Mouse (Mus musculus): ENCODE measurements at regions not wholly inside any gene's neighbourhood (a gene's known extent, or its start where the extent isn't known, plus 50 kb on each side); places are given as distances from the start of the nearest gene placed in this dataset.

DNA sequence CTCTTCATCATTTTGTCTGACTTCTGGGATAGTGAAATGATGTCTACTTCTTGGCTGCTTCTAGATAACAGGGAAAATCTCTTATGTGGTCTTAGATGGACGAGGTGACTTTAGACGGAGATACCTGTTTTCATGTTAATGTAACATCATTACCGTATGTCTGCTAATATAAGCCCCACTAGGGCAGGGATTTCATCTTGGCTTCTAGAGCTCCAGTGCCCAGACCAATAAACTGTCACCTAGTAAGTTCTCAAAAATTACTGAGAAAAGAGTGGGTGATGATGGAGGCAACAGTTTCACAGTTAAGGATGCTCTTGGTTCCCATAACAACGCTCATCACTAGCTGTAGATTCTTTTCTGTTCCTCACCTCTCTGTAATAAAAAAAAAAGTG is 61.6 kb upstream of the Ltbp1 start:
- Histone ChIP-seq H3K9ac (replicated peaks) (no peak overlapping the region), H3K4me2 (ENCODE audit: low read depth) (no peak overlapping the region), H3K4me3 (ENCODE audit: insufficient read depth in 1 of 2, low read depth in 2 of 2, low read length in 2 of 2) (no peak overlapping the region), H3K27ac (no peak overlapping the region), H3K36me3 (replicated peaks; ENCODE audit: control insufficient read depth, insufficient read depth, low read depth) (no peaks in the 10 kb centered on the region), H3K27me3 (ENCODE audit: control insufficient read depth, insufficient read depth, low read length) (no peaks in the 10 kb centered on the region), H3K4me1 (replicated peaks; ENCODE audit: control insufficient read depth in 2 of 2, insufficient read depth in 2 of 2, low read length in 1 of 2) (peaks cover 0 to 2% of the 10 kb centered on the region in 2 experiments; a peak in 1 of 4 replicates), H3K9me3 (ENCODE audit: control insufficient read depth, low read length) (no peaks in the 10 kb centered on the region)
- WGBS (ENCODE audit: insufficient replicate concordance) = 30% methylated on average over 4 of the region's 4 CpGs
- no peak for DNase-seq (ENCODE audit: low read depth in 3 of 3, low spot score in 3 of 3)
- no peak for TF ChIP-seq EP300 (IDR thresholded peaks at IDR 0.05; ENCODE audit: low read depth)
- no peak for TF ChIP-seq CTCF (IDR thresholded peaks at IDR 0.05; ENCODE audit: low read depth)
- ATAC-seq (ENCODE audit: insufficient read depth) = no peak

DNA sequence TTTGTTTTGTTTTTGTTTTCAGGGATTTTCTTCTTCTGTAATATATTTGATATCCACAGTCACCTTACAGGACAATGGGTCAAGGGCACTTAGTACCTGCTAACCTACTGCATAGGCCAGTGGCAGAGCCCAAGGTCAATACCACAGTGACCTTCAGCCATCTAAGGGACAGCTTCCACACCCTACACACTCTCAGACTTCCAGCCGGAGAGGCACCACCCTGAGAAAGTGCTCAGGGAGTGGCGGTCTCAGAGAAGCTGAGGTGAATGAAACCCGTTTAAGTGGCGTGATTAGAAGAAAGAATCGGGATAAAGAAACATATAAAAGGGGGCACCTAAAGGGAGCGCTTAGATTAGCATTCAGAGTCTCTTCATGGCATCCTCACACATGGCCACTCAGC is 60.2 kb upstream of the Ltbp1 start:
- DNase-seq (ENCODE audit: low read depth in 3 of 3, low spot score in 3 of 3) (no peak), ATAC-seq (ENCODE audit: insufficient read depth) (no peak)
- Histone ChIP-seq H3K4me2 (ENCODE audit: low read depth) (no peak overlapping the region), H3K9me3 (ENCODE audit: control insufficient read depth, low read length) (no peaks in the 10 kb centered on the region), H3K9ac (replicated peaks) (no peak overlapping the region), H3K4me1 (replicated peaks; ENCODE audit: control insufficient read depth in 2 of 2, insufficient read depth in 2 of 2, low read length in 1 of 2) (peaks cover 0 to 2% of the 10 kb centered on the region in 2 experiments; a peak in 1 of 4 replicates), H3K4me3 (ENCODE audit: insufficient read depth in 1 of 2, low read depth in 2 of 2, low read length in 2 of 2) (no peak overlapping the region), H3K27ac (no peak overlapping the region), H3K36me3 (replicated peaks; ENCODE audit: control insufficient read depth, insufficient read depth, low read depth) (no peaks in the 10 kb centered on the region), H3K27me3 (ENCODE audit: control insufficient read depth, insufficient read depth, low read length) (no peaks in the 10 kb centered on the region)
- TF ChIP-seq EP300 (IDR thresholded peaks at IDR 0.05; ENCODE audit: low read depth) (no peak), CTCF (IDR thresholded peaks at IDR 0.05; ENCODE audit: low read depth) (no peak)
- 66% methylated on average over 6 of the region's 6 CpGs for WGBS (ENCODE audit: insufficient replicate concordance)

DNA sequence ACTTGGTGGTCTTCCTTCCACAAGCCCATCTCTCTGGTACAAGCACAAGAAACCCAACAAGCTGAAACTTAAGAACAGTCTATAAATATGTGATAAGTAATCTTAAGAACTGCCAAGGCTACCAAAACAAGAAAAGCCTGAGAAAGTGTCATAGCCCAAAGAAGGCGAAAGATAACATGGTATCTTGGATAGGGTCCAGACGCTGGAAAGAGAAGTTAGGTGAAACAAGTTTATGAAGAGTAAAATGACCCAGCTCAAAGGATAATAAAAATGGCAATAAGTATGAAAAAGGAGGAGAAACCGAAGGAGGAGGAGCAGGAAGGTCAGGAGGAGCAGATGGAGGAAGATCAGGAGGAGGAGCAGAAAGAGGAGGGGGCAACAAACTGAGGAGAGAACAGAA is 56.9 kb upstream of the Ltbp1 start:
- Histone ChIP-seq H3K4me2 (ENCODE audit: low read depth) (no peak overlapping the region), H3K4me1 (replicated peaks; ENCODE audit: control insufficient read depth in 2 of 2, insufficient read depth in 2 of 2, low read length in 1 of 2) (no peaks in the 10 kb centered on the region), H3K27ac (no peak overlapping the region), H3K9me3 (ENCODE audit: control insufficient read depth, low read length) (no peaks in the 10 kb centered on the region), H3K36me3 (replicated peaks; ENCODE audit: control insufficient read depth, insufficient read depth, low read depth) (no peaks in the 10 kb centered on the region), H3K9ac (replicated peaks) (no peak overlapping the region), H3K4me3 (ENCODE audit: insufficient read depth in 1 of 2, low read depth in 2 of 2, low read length in 2 of 2) (no peak overlapping the region), H3K27me3 (ENCODE audit: control insufficient read depth, insufficient read depth, low read length) (no peaks in the 10 kb centered on the region)
- WGBS (ENCODE audit: insufficient replicate concordance) = 51% methylated on average over 3 of the region's 3 CpGs
- TF ChIP-seq CTCF (IDR thresholded peaks at IDR 0.05; ENCODE audit: low read depth) (no peak), EP300 (IDR thresholded peaks at IDR 0.05; ENCODE audit: low read depth) (no peak)
- DNase-seq (ENCODE audit: low read depth in 3 of 3, low spot score in 3 of 3) = no peak
- no peak for ATAC-seq (ENCODE audit: insufficient read depth)

DNA sequence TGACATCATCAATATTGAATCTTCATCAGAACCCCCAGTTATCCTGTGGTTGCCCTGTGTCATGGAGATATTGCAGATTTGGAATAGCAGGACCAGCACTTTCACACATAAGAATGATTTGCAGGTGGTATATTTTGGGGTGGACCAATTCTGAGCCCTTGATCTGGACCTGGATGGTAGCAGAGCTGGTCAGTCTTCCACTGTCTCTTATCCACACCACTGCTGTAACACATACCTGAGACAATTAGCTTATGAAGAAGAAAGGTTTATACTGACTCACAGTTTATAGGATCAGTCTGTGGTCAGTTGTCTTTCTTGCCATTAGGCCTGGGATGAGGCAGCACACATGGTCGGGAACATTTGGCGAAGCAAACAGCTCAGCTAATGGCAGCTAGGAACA is 55.1 kb upstream of the Ltbp1 start:
- TF ChIP-seq CTCF (IDR thresholded peaks at IDR 0.05; ENCODE audit: low read depth) = no peak
- TF ChIP-seq EP300 (IDR thresholded peaks at IDR 0.05; ENCODE audit: low read depth) = no peak
- H3K4me2 ChIP-seq (ENCODE audit: low read depth) = no peak overlapping the region
- H3K4me3 ChIP-seq (ENCODE audit: insufficient read depth in 1 of 2, low read depth in 2 of 2, low read length in 2 of 2) = no peak overlapping the region
- no peaks in the 10 kb centered on the region for H3K36me3 ChIP-seq (replicated peaks; ENCODE audit: control insufficient read depth, insufficient read depth, low read depth)
- H3K27me3 ChIP-seq (ENCODE audit: control insufficient read depth, insufficient read depth, low read length) = no peaks in the 10 kb centered on the region
- no peak for DNase-seq (ENCODE audit: low read depth in 3 of 3, low spot score in 3 of 3)
- WGBS (ENCODE audit: insufficient replicate concordance) = 82% methylated on average over 2 of the region's 2 CpGs
- no peak overlapping the region for H3K27ac ChIP-seq
- no peaks in the 10 kb centered on the region for H3K9me3 ChIP-seq (ENCODE audit: control insufficient read depth, low read length)
- H3K4me1 ChIP-seq (replicated peaks; ENCODE audit: control insufficient read depth in 2 of 2, insufficient read depth in 2 of 2, low read length in 1 of 2) = no peaks in the 10 kb centered on the region
- H3K9ac ChIP-seq (replicated peaks) = no peak overlapping the region
- ATAC-seq (ENCODE audit: insufficient read depth) = no peak

DNA sequence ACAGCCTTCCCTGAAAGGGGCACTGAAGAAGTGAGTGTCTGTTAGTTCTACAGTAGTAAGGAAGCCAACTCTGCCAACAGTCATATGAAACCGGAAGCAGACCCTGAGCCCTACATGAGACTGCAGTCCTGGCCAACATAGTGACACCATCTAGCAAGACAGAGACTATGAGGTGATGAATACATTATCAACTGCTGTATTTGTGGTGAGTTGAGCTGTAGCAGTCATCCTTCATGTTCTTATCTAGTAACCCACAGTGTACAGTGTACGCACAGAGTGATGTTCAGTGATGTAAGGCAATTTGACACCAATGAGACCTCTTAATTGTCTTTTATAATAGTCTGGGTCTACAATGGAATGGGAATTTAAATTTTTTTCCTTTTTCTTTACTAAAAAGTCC is 50.4 kb upstream of the Ltbp1 start:
- no peaks in the 10 kb centered on the region for H3K9me3 ChIP-seq (ENCODE audit: control insufficient read depth, low read length)
- H3K4me2 ChIP-seq (ENCODE audit: low read depth) = no peak overlapping the region
- DNase-seq (ENCODE audit: low read depth in 3 of 3, low spot score in 3 of 3) (no peak), ATAC-seq (ENCODE audit: insufficient read depth) (peak; percentile 66; the same call in 1 of the 2 replicates)
- TF ChIP-seq CTCF (IDR thresholded peaks at IDR 0.05; ENCODE audit: low read depth) = no peak
- no peak for TF ChIP-seq EP300 (IDR thresholded peaks at IDR 0.05; ENCODE audit: low read depth)
- H3K4me1 ChIP-seq (replicated peaks; ENCODE audit: control insufficient read depth in 2 of 2, insufficient read depth in 2 of 2, low read length in 1 of 2) = peaks cover 0 to 2% of the 10 kb centered on the region in 2 experiments; a peak in 1 of 4 replicates
- H3K4me3 ChIP-seq (ENCODE audit: insufficient read depth in 1 of 2, low read depth in 2 of 2, low read length in 2 of 2) = no peak overlapping the region
- H3K36me3 ChIP-seq (replicated peaks; ENCODE audit: control insufficient read depth, insufficient read depth, low read depth) = no peaks in the 10 kb centered on the region
- 19% methylated on average over 2 of the region's 2 CpGs for WGBS (ENCODE audit: insufficient replicate concordance)
- no peak overlapping the region for H3K27ac ChIP-seq
- no peaks in the 10 kb centered on the region for H3K27me3 ChIP-seq (ENCODE audit: control insufficient read depth, insufficient read depth, low read length)
- no peak overlapping the region for H3K9ac ChIP-seq (replicated peaks)
